Mouse (Mus musculus) forebrain, postnatal 0 days (tissue): ENCODE results near the gene Cfl1. TPM values are rescaled to one million over a fixed set of nuclear protein-coding genes. Genes with fewer than 3 reads are reported as not detected.

Source experiments
- ATAC-seq: fragments of 200-750 bp; cut with Nextera tagmentation; 2 replicates; pipeline ENCODE4 v1.8.0; 2017; ENCODE audit warnings: mild to moderate bottlenecking, moderate library complexity
- DNase-seq: peaks from one replicate; pipeline ENCODE4 v3.0.0-alpha.2; 2015
- H3K27ac ChIP-seq: fragments of 300-500 bp; sonication (generic); 2 replicates; pipeline ENCODE4 v1.5.1; 2014; ENCODE audit warnings: low read depth, mild to moderate bottlenecking, antibody characterized with exemption, low read length, moderate library complexity, mixed read lengths
- H3K27me3 ChIP-seq: fragments of 300-500 bp; sonication (generic); 2 replicates; pipeline ENCODE4 v1.6.1; 2014; ENCODE audit warnings: mild to moderate bottlenecking, low read length, mixed read lengths; ENCODE audit not compliant: insufficient read depth
- H3K36me3 ChIP-seq: fragments of 300-500 bp; sonication (generic); 2 replicates; pipeline ENCODE4 v1.6.1; 2014; ENCODE audit warnings: mild to moderate bottlenecking, moderate library complexity; ENCODE audit not compliant: insufficient read depth
- H3K4me1 ChIP-seq: fragments of 300-500 bp; sonication (generic); 2 replicates; pipeline ENCODE4 v1.6.1; 2014; ENCODE audit warnings: antibody characterized with exemption; ENCODE audit not compliant: insufficient read depth
- H3K4me2 ChIP-seq: fragments of 300-500 bp; sonication (generic); 2 replicates; pipeline ENCODE4 v1.6.1; 2014; ENCODE audit warnings: low read depth, mild to moderate bottlenecking, moderate library complexity
- H3K4me3 ChIP-seq: fragments of 300-500 bp; sonication (generic); 2 replicates; pipeline ENCODE4 v1.5.1; 2014; ENCODE audit warnings: low read depth, low read length, mixed read lengths
- H3K9ac ChIP-seq: fragments of 300-500 bp; sonication (generic); 2 replicates; pipeline ENCODE4 v1.6.1; 2014; ENCODE audit warnings: mild to moderate bottlenecking
- H3K9me3 ChIP-seq: fragments of 300-500 bp; sonication (generic); 2 replicates; pipeline ENCODE4 v1.6.1; 2016; ENCODE audit warnings: low read length
- CTCF ChIP-seq: sonication (generic); IDR thresholded peaks from 2 replicates; pipeline ENCODE4 v1.5.1; 2016; ENCODE audit warnings: antibody characterized with exemption, control low read depth, low read depth
- WGBS: fragments of 180-500 bp; shearing (Covaris S2); extraction: QIAGEN DNeasy Blood & Tissue Kit; methylation state at CpG from one replicate; pipeline ENCODE4 v1.1.7; 2014; 5-methylcytosine and 5-hydroxymethylcytosine counted together
- polyA plus RNA-seq: library from polyadenylated mRNA; unstranded; fragments of >200 nt; fragmentation: Nextera tagmentation; extraction: Ambion mirVana; gene quantifications from 2 replicates; pipeline ENCODE4 v1.2.1, GENCODE M21; 2015
- total RNA-seq: library from RNA; depleted of rRNA; stranded (reverse); fragments of >200 nt; gene quantifications from 2 replicates; pipeline ENCODE4 v1.2.3, GENCODE M21; 2014

Gene Cfl1
- total and polyA plus RNA-seq, 2 experiments from 2014 or later = 1,402 to 4,218 TPM

- WGBS = 82% methylated on average over 12 of the region's 12 CpGs
- Histone ChIP-seq H3K4me2 (no peak overlapping the region), H3K36me3 (peaks cover 63% of the 10 kb centered on the region), H3K4me1 (0 out of 2 replicates have a peak, but pooled peaks cover 3% of the 10 kb centered on the region), H3K9me3 (no peaks in the 10 kb centered on the region), H3K27ac (no peak overlapping the region), H3K27me3 (no peaks in the 10 kb centered on the region), H3K9ac (no peak overlapping the region), H3K4me3 (no peak overlapping the region)
- ATAC-seq (no peak), DNase-seq (no peak)
- TF ChIP-seq CTCF = no peak
Measured at GRCm38 (mm10) chr19:5495353-5496051, 5.2 kb downstream of the Cfl1 start.

DNA sequence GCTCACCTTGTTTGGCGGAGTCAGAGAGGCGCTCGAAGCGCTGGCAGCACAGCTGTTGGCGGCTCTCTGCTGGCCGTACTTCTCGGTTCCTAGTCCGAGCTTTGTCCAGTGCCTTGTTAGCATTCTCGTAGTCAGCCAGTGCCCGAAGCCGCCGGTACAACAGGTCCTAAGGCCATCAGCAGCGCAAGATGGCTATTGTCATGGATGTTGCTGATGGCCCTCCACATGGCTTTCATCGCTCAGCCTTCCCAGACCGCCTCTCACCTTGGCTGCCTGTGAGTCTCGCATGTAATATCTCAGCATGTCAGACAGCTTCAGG lies 5.8 kb downstream of the Cfl1 start:
- H3K36me3 ChIP-seq = peaks cover 63% of the 10 kb centered on the region

DNA sequence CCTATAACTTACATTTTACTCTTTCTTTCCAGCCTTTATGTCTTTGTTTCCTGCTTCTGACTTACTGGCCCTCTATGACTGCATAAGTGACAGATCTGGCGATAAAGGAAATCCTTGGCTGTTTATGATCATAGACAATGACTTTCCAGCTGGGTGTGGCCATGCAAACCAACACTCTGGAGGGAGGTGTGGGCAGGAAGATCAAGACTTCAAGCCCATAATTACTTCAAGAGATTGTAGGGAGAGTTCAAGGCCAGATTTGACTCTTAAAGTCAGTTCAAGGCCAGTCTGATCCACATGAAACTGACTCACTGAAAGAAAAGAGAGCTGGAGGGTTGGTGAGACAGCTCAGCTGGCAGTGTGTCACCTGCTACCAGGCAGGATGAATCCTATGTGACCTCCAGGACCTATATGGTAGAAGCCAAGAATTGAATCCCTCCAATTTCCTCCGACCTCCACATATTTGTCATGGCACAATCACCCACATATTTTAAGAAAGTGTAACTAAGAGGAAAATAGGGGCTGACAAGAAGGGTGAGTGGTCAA lies 10.1 kb downstream of the Cfl1 start:
- Histone ChIP-seq H3K4me2 (no peak overlapping the region), H3K4me1 (no peaks in the 10 kb centered on the region), H3K4me3 (no peak overlapping the region), H3K27ac (no peak overlapping the region), H3K9ac (no peak overlapping the region), H3K27me3 (no peaks in the 10 kb centered on the region), H3K36me3 (peaks cover 36% of the 10 kb centered on the region), H3K9me3 (no peaks in the 10 kb centered on the region)
- ATAC-seq (no peak), DNase-seq (no peak)
- no peak for TF ChIP-seq CTCF
- 91% methylated on average over 2 of the region's 2 CpGs for whole genome bisulfite sequencing

More for the DNA sequence above, 5.8 kb downstream of the Cfl1 start:
- TF ChIP-seq CTCF = no peak
- 89% methylated on average over 16 of the region's 16 CpGs for whole genome bisulfite sequencing
- ATAC-seq (no peak), DNase-seq (no peak)
- H3K27ac ChIP-seq = no peak overlapping the region
- H3K9me3 ChIP-seq = no peaks in the 10 kb centered on the region
- no peak overlapping the region for H3K4me2 ChIP-seq
- no peak overlapping the region for H3K9ac ChIP-seq
- H3K4me1 ChIP-seq = 0 out of 2 replicates have a peak, but pooled peaks cover 3% of the 10 kb centered on the region
- no peak overlapping the region for H3K4me3 ChIP-seq
- no peaks in the 10 kb centered on the region for H3K27me3 ChIP-seq

DNA sequence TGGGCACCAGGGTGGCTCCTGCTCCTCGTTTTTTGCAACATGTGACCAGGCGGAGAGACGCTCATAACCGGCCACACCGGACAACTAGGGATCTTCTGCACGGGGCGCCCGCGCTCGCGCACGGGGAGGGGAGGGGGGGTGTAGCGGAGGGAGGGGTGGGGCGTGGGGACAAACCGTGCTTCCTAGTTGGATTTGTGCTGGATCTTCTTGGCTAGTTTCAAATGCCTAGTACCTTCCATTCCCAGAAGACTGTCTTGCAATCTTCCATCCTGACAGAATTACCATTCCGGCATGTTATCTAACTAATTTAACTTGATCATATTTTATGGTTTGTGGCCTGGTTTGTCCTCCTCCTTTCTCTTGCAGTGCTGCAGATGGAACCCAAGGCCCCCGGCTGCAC lies 13.4 kb downstream of the Cfl1 start, which contains the start of gene 1700020D05Rik:
1700020D05Rik (minus strand) TSS at position 101 of the 400 bp plus-strand sequence.
- no peak within 1 kb of the TSS for H3K9ac ChIP-seq
- DNase-seq = no peak
- H3K4me3 ChIP-seq = no peak within 1 kb of the TSS
- H3K36me3 ChIP-seq = 0 out of 2 replicates have a peak, but pooled peaks cover 4% of the 10 kb centered on the region
- ATAC-seq = no peak
- no peaks in the 10 kb centered on the region for H3K27me3 ChIP-seq
- TF ChIP-seq CTCF = no peak
- H3K4me1 ChIP-seq = 0 out of 2 replicates have a peak, but pooled peaks cover under 1% of the 10 kb centered on the region
- H3K4me2 ChIP-seq = no peak within 1 kb of the TSS
- no peaks in the 10 kb centered on the region for H3K9me3 ChIP-seq
- H3K27ac ChIP-seq = no peak within 1 kb of the TSS
- WGBS = 58% methylated on average over 17 of the region's 17 CpGs

DNA sequence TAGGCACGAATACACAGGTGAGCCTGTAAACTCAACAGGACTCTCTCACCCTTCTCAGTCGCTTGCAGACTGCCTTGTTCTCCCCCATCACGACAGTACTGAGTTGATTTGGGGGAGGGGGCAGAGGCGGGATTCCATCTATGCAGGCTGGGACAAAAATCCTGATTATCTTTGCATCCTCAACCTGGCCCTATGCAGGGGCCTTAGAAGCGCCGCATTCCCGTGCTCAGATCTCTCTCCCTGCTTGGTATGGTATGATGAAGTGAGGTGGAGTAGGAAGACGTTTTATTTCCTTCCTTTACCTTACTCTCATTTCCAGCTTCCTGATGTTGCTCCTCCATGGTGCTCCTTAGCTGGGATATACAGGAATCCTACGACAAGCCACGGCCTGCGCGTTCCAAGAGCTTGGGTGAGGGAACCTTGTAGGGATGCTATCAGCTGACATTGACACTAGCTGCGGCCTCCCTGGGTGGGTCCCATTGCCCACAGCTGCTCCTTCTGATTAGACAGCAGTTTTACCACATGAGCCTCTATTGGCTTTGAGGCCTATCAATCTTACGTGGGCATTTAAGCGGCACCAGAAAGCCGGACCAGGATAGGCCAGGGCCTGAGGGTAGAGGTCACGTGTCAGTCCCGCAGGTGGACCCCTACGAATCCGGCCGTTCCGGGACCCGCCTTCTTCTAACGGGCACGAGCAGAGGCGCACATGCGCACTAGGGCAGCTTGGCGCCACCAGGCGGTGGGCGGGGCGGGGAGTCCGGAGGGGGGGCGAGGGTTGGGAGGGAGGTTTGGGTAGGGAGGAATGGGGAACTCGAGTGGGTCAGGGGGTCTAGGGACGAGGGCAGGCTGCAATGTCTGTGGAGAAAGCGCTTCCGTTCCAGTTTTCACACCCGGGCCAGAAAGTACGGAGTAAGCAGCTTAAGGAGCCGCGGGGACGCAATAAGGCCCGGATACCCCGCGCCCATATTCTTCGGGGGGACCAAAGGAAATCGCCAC lies 20.1 kb downstream of the Cfl1 start, which contains the start of gene Snx32:
Snx32 (minus strand) TSS at position 508 of the 996 bp plus-strand sequence.
- TF ChIP-seq CTCF = peak; percentile 57
- no peaks in the 10 kb centered on the region for H3K27me3 ChIP-seq
- no peaks in the 10 kb centered on the region for H3K36me3 ChIP-seq
- DNase-seq = peak; percentile 98
- 3% methylated on average over 46 of the region's 47 CpGs for WGBS
- H3K4me2 ChIP-seq = peak within 1 kb of the TSS; percentile 81
- ATAC-seq = peak; percentile 99
- H3K9ac ChIP-seq = peak within 1 kb of the TSS; percentile 58
- peak within 1 kb of the TSS; percentile 79 for H3K27ac ChIP-seq
- H3K4me3 ChIP-seq = peak within 1 kb of the TSS; percentile 58
- H3K4me1 ChIP-seq = peaks cover 20% of the 10 kb centered on the region
- H3K9me3 ChIP-seq = no peaks in the 10 kb centered on the region

- Histone ChIP-seq H3K9ac (peak overlapping the region; percentile 58), H3K36me3 (no peaks in the 10 kb centered on the region), H3K9me3 (no peaks in the 10 kb centered on the region), H3K27ac (peak overlapping the region; percentile 79; the same call in 1 of the 2 replicates), H3K4me1 (peaks cover 20% of the 10 kb centered on the region), H3K27me3 (no peaks in the 10 kb centered on the region), H3K4me2 (peak overlapping the region; percentile 81), H3K4me3 (peak overlapping the region; percentile 58)
- no peak for TF ChIP-seq CTCF
- ATAC-seq = no peak
- whole genome bisulfite sequencing = 56% methylated on average over 15 of the region's 15 CpGs
- no peak for DNase-seq
Measured at GRCm38 (mm10) chr19:5511074-5511632, 20.9 kb downstream of the Cfl1 start.
